Mouse (Mus musculus) frontal cortex, postnatal 25 days (tissue): ENCODE measurements around the gene Gm38655.
"Not testable (repeated sequence)": the region's sequence is repeated elsewhere in the genome, so short reads cannot be mapped to it uniquely, and the experiment has no call there.

Experiments
- DNase-seq, 2 experiments: peaks; one replicate each; pipeline ENCODE4 v3.0.0; 2022; ENCODE audit warnings: low spot score in 2 of 2

The Gm38655 gene

DNA sequence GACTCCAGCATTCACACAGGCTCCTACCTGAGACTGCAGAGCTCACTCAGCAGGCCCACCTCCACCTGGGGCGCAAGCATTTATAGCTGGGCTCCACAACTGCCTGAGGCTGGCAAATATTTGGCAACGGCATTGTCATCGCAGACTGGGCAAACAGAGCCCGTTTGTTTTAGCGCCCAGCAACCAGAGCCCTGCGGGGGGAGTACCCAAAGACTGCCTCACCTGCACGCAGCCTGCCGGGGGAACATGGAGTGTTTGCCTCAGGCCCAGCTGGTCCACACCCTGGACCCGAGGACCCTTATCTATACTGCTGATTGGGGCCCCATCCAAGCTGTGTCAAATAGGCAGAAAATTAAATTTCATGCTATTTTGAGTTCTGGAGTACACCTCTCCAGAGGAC, at the start of gene Gm38655:
TSS of gene Gm38655 (minus strand) at position 61 of the 400 bp plus-strand sequence.
- no peak for DNase-seq

DNA sequence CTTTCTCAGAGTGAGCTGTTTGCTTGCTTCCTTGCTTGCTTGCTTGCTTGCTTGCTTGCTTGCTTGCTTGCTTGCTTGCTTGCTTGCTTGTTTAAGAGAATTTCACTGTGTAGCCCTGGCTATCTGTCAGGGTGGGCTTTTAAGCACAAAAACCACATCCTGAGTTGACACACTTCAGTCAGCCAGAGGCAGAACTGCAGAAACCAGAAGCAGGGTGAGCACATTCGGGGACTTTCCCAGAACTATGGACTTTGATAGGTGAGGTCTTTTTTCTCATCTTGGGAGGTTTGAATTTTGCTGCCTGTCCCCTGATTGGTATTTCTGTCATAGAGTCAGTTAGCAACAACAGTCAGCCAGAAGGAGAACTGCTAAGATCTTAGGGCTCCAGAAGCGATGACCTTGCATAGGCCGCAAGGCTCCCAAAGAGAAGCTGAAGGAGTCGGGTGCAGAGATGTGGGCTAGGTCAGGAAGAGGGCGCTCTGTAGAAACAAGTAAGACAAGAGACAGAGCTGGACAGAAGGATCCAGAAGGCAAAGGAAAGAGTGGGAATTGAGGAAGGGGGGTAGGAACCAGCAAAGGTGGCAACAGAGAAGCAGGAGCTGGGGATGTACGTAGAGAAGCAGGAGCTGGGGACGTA, 49.4 kb upstream of the Gm38655 start:
- DNase-seq, result no peak

DNA sequence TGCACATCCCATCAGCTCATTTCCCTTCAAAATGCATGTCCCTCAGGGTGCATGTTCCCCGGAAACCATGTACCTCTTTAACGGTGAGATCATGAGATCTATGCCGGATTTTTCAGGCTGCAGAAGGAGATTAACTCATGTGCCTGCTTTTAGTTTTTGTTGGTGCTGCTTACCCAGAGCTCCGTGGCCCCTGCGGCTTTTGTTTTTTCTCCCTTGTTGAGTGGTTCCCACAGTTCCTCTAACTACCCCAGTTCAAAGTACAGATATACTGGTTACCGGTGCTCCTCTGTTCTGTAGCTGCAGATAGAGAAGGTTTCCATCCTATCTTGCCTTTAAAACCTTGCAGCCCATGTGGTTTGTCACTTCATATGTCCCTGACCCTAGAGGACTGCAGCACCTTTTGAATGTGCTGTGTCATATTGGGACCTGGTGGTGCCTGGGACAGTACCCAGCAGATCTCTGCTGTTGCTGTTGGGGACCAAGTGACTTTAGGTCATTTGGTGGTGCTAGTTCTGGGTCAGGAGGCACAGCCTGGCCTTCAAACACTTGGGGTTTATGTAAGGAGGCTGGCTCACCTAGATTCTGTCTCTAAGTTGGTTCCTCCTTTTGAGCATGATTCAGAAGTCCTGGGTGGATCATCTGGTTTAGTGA, 47.8 kb upstream of the Gm38655 start:
- DNase-seq, result no peak

DNA sequence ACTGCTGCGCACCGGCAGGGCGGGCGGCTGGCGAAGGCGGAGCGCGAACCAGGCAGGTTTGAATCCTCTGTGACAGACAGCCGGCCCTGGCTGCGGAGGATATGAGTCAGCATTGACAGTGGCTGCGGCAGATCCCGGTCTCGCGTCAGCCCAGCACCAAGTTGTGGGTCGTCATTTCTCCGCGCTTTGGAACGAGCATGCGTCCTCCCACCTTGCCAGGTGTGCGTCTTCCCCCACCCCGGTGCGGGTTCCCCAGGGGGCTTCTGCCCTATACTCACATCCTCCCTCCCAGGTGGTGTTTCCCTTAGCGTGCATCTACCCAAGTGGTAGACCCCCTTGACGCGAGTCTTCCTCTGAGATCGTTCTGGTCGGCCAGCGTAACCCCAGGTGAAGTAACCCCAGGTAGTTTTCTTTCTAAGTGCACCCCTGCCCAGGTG, 47.3 kb upstream of the Gm38655 start:
- DNase-seq, result not testable (repeated sequence)

DNA sequence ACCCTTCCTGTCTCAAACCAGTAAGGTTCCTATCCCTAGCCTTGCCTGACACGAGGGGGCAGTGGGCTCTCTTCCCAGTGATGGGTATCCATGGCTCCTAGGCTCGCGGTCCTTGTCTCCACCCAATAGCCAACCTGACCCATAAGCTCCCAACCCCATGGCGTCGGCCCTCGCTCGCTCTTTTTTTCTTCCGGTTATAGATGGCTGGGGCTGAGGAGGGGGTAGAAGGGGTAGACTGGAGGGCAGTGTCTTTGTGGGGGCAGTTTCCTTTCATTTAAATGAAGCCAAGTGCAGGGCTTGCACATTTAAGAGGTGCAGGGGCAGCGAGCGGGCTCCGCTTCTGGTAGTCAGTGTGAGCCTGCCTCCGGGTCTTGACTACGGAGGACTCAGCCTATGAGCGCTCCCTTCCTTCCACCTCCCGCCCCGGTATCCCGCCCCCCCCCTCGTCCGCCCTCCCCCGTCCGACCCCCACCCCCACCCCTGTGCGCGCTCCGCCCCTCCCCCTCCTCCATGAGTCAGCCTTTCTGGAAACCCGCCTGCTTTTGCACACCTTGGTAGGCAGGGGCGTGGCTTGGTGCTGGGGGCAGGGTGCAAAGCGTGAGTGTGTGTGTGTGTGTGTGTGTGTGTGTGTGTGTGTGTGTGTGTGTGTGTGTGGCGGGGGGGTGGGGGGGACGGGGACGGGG, 46.7 kb upstream of the Gm38655 start:
- no peak for DNase-seq

GRCm38 (mm10) chr17:25220746-25221145, 45.5 kb upstream of the Gm38655 start:
- DNase-seq, result no peak

DNA sequence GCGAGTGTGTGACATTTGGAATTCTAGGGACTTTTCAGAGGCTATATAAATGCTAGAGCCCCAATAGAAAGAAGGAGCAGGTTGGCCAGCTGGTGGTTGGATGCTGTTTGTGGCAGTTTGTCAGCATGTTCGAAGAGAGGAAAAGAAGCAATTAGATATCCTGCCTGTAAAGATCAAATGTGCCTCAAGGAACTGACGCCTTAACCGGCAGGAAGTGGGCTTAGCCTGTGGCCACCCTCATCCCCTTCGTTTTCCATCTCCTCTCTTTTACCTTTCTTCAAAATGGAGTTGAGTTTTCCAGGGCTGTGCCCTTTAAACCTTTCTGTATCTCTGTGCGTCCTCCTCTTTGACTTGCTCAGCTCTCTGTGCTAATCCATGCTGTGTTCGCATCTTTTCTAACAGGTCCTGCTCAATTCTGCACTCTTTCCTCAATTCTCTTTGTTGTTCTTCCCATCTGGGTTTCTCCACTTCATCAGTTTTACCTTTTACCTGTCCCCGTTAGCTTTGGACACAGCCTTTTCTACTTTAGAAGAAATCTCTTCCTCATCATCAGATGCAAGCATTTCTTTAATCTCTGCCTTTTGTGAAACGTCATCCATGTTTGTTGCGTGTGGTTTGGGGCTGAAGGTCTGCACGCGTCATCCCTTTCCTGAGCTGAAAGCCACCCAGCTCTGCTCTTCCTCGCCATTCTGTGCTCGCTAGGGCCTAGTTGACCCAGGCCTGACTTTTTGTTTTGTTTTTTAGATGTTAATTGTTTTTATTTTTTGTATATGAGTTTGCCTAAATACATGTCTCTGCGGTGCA, 44.4 kb upstream of the Gm38655 start:
- DNase-seq, result no peak

DNA sequence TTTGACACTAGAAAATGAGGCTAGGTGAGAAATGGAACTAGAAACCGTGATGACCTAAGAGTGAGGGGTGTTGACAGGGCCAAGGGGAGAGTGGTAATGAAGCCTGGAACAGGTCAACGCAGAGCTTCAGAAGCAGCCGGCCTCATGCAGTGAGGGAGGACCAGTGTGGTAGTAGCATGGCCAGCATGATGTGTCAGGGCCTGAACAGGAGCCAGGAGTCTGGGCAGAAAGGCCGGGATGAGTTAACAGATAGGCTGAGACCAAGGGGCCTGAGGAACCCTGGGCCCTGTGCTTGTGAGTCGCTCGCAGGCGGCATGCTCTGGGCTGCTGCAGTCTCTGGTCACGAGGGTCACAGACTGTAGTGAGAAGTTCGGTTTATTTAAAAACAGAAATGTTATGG, 43.7 kb upstream of the Gm38655 start:
- no peak for DNase-seq

DNA sequence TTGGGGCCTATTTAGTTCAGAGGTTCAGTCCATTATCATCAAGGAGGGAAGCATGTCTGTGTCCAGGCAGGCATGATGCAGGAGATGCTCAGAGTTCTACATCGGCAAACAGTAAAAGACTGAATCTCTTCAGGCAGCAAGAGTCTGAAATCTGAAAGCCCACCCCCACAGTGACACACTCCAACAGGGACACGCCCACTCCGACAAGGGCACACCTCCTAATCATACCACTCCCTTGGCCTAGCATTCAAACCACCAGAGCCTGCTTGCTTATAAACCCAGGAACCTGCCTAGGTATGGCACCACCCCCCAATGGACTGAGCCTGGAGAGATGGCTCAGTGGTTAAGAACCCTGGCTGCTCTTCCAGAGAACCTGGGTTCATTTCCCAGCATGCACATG, 40.2 kb upstream of the Gm38655 start:
- no peak for DNase-seq

- DNase-seq, result no peak
These were observed 36.4 kb upstream of the Gm38655 start for GRCm38 (mm10) chr17:25211705-25212104.

DNA sequence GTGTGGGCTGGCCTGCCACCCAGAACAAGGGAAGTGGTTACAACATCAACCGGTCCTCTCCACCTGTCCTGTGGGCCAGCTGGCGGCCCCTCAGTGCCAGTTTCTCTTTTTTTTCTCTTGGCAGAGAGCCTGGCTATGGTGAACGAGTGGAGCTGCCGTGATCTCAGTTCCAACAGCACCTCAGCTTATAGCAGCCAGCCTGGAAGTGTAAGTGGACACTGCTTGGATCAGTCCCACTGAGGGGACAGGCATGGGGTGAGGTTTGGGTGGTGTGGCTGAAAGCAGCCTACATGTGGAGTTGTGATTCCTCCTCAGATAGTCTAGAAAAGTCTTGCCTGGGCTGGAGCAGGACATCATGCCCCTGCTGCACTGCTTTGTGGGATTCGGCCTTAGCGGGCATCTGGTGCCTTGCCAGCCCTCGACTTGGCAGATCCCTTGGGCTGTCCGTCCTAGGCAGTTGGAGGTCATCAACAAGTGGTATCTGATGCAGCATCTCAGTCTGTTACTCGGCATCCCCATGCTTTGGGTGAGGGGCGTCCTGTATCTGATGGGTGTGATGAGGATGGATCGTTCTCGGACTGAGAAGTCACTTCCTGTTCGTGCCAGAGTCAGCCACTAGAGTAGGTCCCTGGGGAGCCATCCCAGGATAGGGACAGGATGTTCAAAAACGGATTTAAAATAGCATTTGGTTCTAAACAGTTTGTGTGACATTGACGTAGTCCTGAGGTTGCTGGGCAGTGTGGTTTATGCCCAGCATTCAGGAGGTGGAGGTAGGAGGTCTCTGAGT, 35.6 kb upstream of the Gm38655 start:
- DNase-seq, result no peak

- no peak for DNase-seq
These were observed 34.7 kb upstream of the Gm38655 start for GRCm38 (mm10) chr17:25210006-25210405.

DNA sequence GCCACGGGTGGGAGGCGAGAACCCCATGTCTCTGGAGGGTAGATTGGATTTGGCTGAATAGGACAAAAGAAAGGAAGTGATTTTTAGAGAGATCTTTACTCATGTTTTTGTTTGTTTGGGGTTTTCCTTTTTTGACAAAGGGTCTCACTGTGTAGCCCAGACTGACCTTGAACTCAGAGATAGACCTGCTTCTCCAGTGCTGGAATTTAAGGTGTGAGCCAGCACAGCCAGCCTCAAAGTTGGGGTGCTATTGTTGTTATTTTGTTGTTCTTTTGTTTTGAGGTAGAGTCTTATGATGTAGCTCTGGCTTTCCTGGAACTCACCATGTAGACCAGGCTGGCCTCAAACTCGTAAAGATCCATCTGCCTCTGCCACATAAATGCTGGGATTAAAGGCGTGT, 27.1 kb upstream of the Gm38655 start:
- DNase-seq, result no peak

GRCm38 (mm10) chr17:25189091-25189490, 13.8 kb upstream of the Gm38655 start:
- DNase-seq, result no peak

- DNase-seq, result peak; percentile 37 to 56
These were observed 13.1 kb upstream of the Gm38655 start, which contains the start of gene Unkl for GRCm38 (mm10) chr17:25188150-25189031. Gene Unkl, plus strand, starts transcription at chr17:25188397.

DNA sequence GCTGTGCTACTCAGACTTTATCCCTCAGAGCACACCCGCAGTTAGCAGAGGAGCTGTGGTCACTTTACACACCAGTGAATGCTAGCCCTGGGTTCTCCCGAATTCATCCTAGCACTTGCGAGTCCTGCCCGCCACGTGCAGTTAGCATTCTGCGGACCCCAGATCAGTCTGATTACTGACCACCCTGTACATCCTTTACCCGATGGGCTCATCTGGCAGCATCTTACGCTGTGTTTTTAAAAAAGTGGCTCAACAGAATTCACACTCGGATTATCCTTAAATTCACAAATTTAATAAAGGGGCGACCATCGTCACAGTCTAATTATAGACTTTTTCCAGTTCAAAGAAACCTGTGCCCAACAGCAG, 12.5 kb upstream of the Gm38655 start:
- no peak for DNase-seq

DNA sequence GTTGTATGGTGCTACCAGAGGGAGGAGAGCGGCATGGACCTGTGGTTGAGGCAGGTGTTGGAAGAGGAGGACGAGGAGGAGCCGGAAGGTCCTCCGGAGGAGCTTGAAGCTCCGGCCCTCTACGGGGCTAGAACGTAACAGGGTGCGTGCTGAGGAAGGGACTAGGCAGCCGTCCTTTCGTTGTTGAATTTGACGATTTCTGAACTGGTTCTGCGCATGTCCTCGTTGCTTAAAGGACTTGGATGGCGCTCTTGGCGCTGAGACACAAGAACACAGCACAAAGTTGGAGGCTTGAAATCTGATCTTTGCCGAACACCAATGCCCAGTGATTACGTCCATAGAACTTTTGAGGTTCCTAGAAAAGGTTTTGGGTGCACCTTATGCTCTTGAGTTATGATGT, 9.7 kb upstream of the Gm38655 start:
- no peak for DNase-seq

DNA sequence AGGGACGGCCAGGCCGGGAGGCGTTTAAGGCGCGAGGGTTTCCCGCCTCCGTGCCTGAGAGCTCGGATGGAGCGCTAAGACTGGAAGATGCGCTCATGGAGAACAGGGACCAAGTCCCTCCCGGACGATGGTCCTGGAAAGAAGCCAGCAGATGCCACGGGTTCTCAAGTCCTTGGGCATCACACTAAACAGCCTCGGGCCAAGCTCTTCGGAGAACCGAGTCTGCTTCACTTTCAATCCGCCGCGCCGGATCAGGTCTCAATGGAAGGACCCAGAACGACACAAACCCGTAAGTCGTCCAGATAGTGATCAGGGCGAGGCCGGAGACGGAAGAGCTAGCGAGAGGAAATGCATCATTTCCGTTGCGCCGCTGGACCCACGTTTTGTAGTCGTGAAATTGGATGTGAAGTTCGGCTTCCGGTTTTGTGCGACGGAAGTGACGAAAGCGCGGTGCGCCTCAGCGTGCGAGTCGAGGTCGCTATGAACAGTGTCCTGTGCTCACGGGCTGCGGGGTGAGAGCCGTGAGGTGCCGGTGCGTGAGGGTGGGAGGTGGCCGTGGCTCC, 8.9 kb upstream of the Gm38655 start, which contains the start of gene BC003965:
TSS of gene BC003965 (plus strand) at position 426 of the 563 bp plus-strand sequence.
- peak; percentile 98 for DNase-seq

GRCm38 (mm10) chr17:25183232-25183631, 8.0 kb upstream of the Gm38655 start:
- DNase-seq, result no peak

DNA sequence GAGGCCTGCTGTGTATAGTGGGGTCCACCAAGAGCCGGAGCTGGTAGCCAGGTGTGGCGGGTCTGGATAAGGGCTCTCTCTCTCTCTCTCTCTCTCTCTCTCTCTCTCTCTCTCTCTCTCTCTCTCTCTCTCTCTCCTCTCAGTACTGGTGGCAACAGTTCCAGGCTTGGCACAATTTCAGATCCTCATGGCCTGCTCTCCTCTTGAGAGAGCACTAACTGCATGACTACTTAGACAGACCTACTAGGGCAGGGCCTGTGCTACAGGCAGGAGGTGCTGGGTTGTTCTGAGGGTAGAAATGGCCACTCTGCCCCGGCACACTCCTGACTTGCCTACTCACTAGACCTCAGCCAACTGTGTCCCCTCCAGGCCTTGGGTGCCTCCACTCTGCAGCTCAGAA, 2.7 kb downstream of the Gm38655 start:
- DNase-seq, result no peak
